Mouse (Mus musculus): ENCODE results near the gene Gpr158. TPM values are rescaled to one million over a fixed set of nuclear protein-coding genes. Genes with fewer than 3 reads are reported as not detected.
"Not testable (repeated sequence)": the region's sequence is repeated elsewhere in the genome, so short reads cannot be mapped to it uniquely, and the experiment has no call there.

Gpr158 gene
- 1 to 10 TPM in 1 of 2 experiments, under 1 TPM in 1; 0.57 to 1.1 TPM for total RNA-seq (2021)
- long read RNA-seq, experiment 1: 0 reads
- long read RNA-seq, experiment 2: 0 reads

- peak; percentile 89 for DNase-seq
Observed at GRCm38 (mm10) chr2:21367345-21368111, at the start of gene Gpr158. TSS of gene Gpr158 (plus strand) at chr2:21367542.

DNA sequence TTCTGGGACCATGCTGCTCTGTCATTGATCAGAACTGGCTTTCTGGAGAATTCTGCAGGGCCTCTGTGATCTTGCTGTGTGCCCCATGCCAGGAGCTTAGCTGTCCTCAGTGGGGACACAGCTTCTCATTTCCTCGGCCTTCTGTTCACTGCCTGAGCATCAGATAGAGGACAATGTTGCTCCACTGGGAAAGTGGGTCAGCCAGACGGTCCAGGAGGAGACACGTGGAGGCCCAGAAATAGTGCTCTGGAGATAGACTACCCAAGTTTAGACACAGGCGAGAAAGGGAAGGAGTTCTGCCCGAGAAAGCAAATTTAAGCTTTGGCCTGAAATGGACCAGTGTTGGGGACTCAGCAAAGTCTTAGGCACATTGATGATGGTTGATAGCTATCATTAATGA is 23.5 kb upstream of the Gpr158 start:
- DNase-seq: no peak

- peak; percentile 33 for DNase-seq
Observed at GRCm38 (mm10) chr2:21368351-21369170, 1.2 kb downstream of the Gpr158 start.

GRCm38 (mm10) chr2:21369171-21369485 is 1.8 kb downstream of the Gpr158 start:
- DNase-seq: no peak

DNA sequence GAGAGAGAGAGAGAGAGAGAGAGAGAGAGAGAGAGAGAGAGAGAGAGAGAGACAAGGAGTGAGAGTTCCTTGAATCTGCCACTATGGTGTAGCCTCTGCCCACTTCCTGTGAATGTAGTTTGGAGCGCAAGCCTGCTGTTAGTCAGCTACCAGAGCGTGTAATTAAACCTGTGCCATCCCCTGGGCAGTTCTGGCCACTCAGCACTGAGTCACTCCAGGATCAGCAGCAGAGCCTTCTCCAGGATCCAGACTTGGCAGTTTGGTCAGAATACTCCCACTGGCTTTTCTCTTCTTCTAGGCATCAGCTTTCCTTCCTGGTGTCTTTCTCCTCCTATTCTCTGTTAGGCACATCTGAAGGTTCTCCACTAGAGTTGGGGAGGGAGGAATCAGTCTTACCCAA is 2.2 kb downstream of the Gpr158 start:
- no peak for DNase-seq

GRCm38 (mm10) chr2:21379516-21379915 is 12.2 kb downstream of the Gpr158 start:
- DNase-seq: no peak

DNA sequence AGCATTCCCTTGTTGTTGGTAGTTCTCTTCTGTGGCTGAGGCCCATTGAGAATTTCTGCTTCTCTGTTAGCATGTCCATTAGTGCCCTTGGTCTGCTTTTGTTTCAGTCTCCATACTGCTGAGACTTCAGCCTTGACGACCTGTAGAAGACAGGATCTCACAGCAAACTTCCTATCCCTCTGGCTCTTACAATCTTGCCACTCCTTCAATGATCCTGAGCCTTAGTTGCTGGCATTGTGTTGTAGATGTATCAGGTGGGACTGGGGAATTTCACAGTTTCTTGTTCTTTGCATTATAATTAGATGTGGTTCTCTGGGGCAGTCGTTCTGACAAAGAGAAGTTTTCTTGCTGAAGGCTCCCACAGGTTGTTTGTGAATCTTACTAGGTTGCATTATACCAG is 25.4 kb downstream of the Gpr158 start:
- DNase-seq: no peak

- no peak for DNase-seq
Observed at GRCm38 (mm10) chr2:21397347-21397746, 30.0 kb downstream of the Gpr158 start.

GRCm38 (mm10) chr2:21399657-21400056 is 32.3 kb downstream of the Gpr158 start:
- no peak for DNase-seq

- no peak for DNase-seq
Observed at GRCm38 (mm10) chr2:21405617-21406016, 38.3 kb downstream of the Gpr158 start.

DNA sequence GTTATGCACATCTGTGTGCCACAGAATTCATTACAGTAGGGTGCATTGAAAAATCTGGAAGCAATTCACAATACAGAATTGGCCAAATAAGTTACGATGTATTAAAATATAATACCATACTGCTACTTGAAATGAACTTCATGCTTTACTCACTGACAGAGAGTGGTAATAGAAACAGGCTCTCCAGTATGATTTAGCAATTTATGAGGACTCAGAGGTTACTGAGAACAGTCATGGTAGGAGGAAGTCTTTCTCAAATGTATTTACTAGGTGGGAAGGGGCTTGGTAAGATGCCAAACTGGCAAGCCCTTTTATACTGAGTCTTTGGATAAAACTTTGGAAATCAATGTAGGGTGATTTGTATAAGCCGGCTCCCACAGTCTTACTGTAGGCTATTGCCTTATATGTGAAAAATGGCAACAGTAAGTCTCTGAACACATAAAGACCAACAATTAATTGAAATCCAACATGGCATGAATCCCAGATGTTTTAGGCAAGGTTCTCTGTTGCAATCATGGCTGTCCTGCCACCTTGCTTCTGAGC is 40.2 kb downstream of the Gpr158 start:
- no peak for DNase-seq

- no peak for DNase-seq
Observed at GRCm38 (mm10) chr2:21408821-21409220, 41.5 kb downstream of the Gpr158 start.

DNA sequence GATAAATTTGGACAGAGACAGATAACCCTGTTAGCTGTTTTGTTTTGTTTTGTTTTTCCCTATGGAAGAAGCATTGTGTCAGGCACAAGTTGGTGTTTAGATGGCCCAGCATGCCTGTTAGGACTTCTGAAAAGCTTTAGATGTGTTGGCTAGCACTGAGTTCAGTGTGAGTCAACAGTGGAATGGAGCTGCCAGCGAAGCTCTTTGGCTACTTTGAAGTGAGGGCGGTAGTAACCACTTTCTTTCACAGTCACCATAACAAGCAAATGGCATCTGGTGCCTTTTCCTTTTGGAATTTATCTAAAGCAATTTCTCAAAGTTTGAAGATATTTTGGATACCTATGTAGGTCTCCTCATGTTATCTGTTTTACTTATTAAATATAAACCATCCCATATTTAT is 62.9 kb downstream of the Gpr158 start:
- DNase-seq: no peak

DNA sequence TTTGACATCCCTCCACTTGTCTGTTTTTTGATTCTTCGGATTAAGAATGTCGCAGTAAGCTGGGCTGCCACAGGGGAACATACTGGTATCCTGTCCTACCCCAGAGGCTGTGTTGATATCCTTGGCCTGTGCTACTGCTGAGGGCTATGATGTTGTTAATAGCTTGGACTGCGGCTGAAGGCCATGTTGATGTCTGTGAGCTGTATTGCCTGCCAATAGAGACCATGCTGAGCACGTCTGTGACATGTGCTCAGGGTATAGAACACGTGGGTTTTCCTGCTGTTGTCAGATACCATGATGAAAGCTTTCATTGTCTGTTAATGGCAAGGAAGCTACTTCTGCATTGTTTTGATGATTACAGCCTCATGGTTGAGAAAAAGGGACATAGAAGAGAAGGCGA is 63.8 kb downstream of the Gpr158 start:
- DNase-seq: no peak

GRCm38 (mm10) chr2:21439626-21440025 is 72.3 kb downstream of the Gpr158 start:
- DNase-seq: no peak

DNA sequence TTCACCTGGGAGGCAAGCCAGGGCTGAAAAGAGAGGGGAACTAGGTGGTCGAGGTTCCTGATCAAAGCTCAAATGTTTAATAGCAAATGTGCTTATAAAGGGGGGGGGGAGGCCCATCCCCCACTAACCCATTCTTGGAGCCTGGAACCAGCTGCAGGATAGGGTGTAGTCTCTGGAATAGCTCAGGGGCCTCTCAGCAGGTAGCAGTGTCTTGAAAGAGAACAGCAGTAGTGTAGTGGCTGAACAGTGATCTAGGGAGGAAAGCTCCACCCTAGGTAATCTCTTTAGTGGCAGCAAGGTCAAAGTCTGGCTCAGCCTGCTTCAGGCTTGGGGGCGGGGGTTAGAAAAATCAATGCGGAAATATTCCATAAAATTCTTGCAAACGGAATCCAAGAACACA is 93.3 kb downstream of the Gpr158 start:
- DNase-seq: not testable (repeated sequence)

GRCm38 (mm10) chr2:21474957-21475356 is 107.6 kb downstream of the Gpr158 start:
- DNase-seq: no peak

GRCm38 (mm10) chr2:21496881-21497280 is 129.5 kb downstream of the Gpr158 start:
- DNase-seq: no peak

- DNase-seq: no peak
Observed at GRCm38 (mm10) chr2:21497965-21498364, 130.6 kb downstream of the Gpr158 start.

DNA sequence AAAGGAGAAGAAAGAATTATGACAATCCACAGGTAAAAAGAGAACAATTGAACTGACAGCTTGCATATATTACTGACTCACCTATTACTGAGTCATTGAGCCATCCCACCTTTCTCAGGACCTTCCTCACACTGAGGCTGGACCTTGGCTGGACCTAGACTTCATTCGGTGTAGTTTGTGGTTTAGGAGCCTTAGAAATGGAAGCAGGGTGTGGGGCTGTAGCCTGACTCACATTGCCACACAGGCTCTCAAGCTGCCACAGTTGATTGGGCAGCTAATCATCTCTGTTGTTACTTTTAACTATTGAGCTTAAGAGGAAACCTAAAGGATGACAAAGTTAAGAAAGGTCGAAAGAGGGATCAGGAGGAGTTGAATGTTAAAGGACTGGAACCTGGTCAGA is 132.1 kb downstream of the Gpr158 start:
- DNase-seq: no peak

- DNase-seq: no peak
Observed at GRCm38 (mm10) chr2:21507449-21507848, 140.1 kb downstream of the Gpr158 start.

DNA sequence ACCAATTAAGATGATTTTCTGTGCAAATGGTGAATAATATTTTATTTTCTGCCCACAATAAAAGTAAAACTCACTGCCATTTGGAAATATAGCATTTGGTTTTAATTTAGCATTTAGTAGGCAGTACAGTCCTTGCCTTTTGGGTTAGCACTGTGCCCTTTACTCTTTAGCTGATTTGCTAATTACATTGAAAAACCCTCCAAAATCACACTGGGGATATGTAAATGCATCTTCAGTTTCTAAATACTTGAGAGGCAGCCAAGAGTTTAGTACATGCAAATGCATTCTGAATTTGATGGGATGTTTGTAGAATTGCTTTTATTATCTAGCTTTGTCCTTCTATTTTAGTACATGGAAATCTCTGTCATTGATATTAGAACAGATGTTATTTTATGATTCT is 163.4 kb downstream of the Gpr158 start:
- no peak for DNase-seq

GRCm38 (mm10) chr2:21619180-21619579 is 251.8 kb downstream of the Gpr158 start:
- no peak for DNase-seq

Data from adrenal gland, postnatal 10 days (tissue).